Mouse (Mus musculus): Measurements from ENCODE around the gene Nodal. TPM values are rescaled to one million over a fixed set of nuclear protein-coding genes. Genes with fewer than 3 reads are reported as not detected.

Gene Nodal
- polyA plus RNA-seq, 1 experiment from 2014 or later = not detected

DNA sequence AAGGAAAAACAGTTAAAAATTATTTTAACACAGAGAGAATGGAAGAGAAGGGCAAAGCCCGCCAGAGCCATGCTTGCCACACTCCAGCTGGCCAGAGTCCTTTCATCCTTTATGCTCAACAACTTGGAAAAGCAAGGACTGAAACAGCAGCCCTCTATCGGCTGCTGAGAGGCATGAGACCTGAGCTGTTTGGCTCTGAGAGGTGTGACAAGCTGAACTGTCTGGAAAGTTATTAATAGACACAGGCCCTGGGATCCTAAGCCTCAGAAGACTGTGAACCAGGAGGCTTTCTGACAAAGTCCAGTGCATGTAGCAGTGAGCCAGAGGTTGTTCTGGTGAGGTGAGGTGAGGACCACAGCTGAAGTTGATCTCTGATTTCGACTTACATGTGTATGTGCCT is 55.9 kb downstream of the Nodal start:
- H3K9ac ChIP-seq (ENCODE audit: low read length) = no peak overlapping the region
- H3K4me3 ChIP-seq (ENCODE audit: low read depth, low read length) = no peak overlapping the region
- no peak overlapping the region for H3K27ac ChIP-seq (ENCODE audit: low read depth, low read length)
- peaks cover 11% of the 10 kb centered on the region for H3K4me1 ChIP-seq (ENCODE audit: control insufficient read depth, insufficient read depth, low read length)
- H3K9me3 ChIP-seq (replicated peaks; ENCODE audit: control insufficient read depth, low read length) = no peaks in the 10 kb centered on the region
- H3K4me2 ChIP-seq (ENCODE audit: low read length) = no peak overlapping the region
- H3K27me3 ChIP-seq (replicated peaks; ENCODE audit: control insufficient read depth, insufficient read depth, low read length) = no peaks in the 10 kb centered on the region
- DNase-seq (ENCODE audit: low spot score) (no peak), ATAC-seq (no peak)
- WGBS = 78% methylated on average over 3 of the region's 3 CpGs
- no peaks in the 10 kb centered on the region for H3K36me3 ChIP-seq (ENCODE audit: control insufficient read depth, insufficient read depth, low read length)

DNA sequence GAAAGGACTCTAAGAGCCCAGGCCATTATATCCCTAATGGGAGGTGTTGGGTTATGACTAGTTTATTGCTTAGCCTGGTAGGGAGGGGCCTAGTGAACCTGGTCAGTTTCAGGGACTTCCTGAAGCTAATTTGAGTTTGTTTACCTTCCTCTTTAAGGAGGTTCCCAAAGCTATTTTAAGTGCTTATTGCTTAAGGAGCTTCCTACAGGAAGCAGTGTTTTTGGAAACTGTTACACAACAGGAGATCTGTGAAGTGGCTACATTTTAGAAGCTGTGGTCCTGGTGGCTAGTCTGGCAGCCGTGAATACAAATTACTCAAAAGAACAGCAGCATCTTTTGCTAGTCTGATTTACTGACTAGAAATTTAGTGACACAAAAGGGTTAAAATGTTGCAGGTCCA is 56.6 kb downstream of the Nodal start:
- H3K27ac ChIP-seq (ENCODE audit: low read depth, low read length) = no peak overlapping the region
- peak overlapping the region; percentile 96 for H3K4me2 ChIP-seq (ENCODE audit: low read length)
- no peak for ATAC-seq
- no peaks in the 10 kb centered on the region for H3K27me3 ChIP-seq (replicated peaks; ENCODE audit: control insufficient read depth, insufficient read depth, low read length)
- H3K4me3 ChIP-seq (ENCODE audit: low read depth, low read length) = peak overlapping the region; percentile 84
- no peaks in the 10 kb centered on the region for H3K36me3 ChIP-seq (ENCODE audit: control insufficient read depth, insufficient read depth, low read length)
- WGBS = 76% methylated on average over 1 of the region's 1 CpGs
- peak overlapping the region; percentile 66; the same call in 1 of the 2 replicates for H3K9ac ChIP-seq (ENCODE audit: low read length)
- H3K4me1 ChIP-seq (ENCODE audit: control insufficient read depth, insufficient read depth, low read length) = peaks cover 11% of the 10 kb centered on the region
- H3K9me3 ChIP-seq (replicated peaks; ENCODE audit: control insufficient read depth, low read length) = no peaks in the 10 kb centered on the region
- no peak for DNase-seq (ENCODE audit: low spot score)

Other genes with a start within 250 kb of the Nodal start
- 1.4 and 2.5 TPM in 2 replicates for gene Tbata, start 246.0 kb upstream of the Nodal start, polyA plus RNA-seq (2014; fragmentation: Nextera tagmentation; extraction: Ambion mirVana)
- gene Adamts14, start 144.5 kb upstream of the Nodal start, polyA plus RNA-seq (2014; fragmentation: Nextera tagmentation; extraction: Ambion mirVana) = 0.13 and 0.17 TPM in 2 replicates
- not detected in 2 replicates for gene Prf1, start 120.1 kb upstream of the Nodal start, polyA plus RNA-seq (2014; fragmentation: Nextera tagmentation; extraction: Ambion mirVana)
- gene Pald1, start 34.4 kb upstream of the Nodal start, polyA plus RNA-seq (2014; fragmentation: Nextera tagmentation; extraction: Ambion mirVana) = 10.0 and 15.6 TPM in 2 replicates
- gene Eif4ebp2, start 34.7 kb downstream of the Nodal start, polyA plus RNA-seq (2014; fragmentation: Nextera tagmentation; extraction: Ambion mirVana) = 50.0 and 51.3 TPM in 2 replicates
- 21.3 TPM in 2 replicates for gene Lrrc20, start 57.8 kb downstream of the Nodal start, polyA plus RNA-seq (2014; fragmentation: Nextera tagmentation; extraction: Ambion mirVana)
- 0.56 and 0.94 TPM in 2 replicates for gene Npffr1, start 177.5 kb downstream of the Nodal start, polyA plus RNA-seq (2014; fragmentation: Nextera tagmentation; extraction: Ambion mirVana)
- 264 and 265 TPM in 2 replicates for gene Ppa1, start 230.6 kb downstream of the Nodal start, polyA plus RNA-seq (2014; fragmentation: Nextera tagmentation; extraction: Ambion mirVana)

All from forebrain, embryonic 14.5 days (tissue).